Mouse (Mus musculus): ENCODE results near the gene Stk19. TPM values are rescaled to one million over a fixed set of nuclear protein-coding genes. Genes with fewer than 3 reads are reported as not detected.

Stk19 gene
- polyA plus RNA-seq, 1 experiment = 41.3 TPM

- Histone ChIP-seq H3K27ac (ENCODE audit: control insufficient read depth, insufficient read depth, low read depth, low read length) (no peak overlapping the region), H3K4me1 (ENCODE audit: control insufficient read depth, insufficient read depth, low read length) (no peaks in the 10 kb centered on the region; the same call in 1 of the 2 replicates), H3K4me3 (ENCODE audit: control insufficient read depth, low read depth, low read length) (no peak overlapping the region), H3K36me3 (ENCODE audit: control insufficient read depth, insufficient read depth, low read length) (no peaks in the 10 kb centered on the region), H3K27me3 (ENCODE audit: control insufficient read depth, insufficient read depth, low read length) (no peaks in the 10 kb centered on the region)
- TF ChIP-seq CTCF (IDR thresholded peaks at IDR 0.05; ENCODE audit: control insufficient read depth, insufficient read depth, insufficient replicate concordance, low read depth, low read length) = no peak
- TF ChIP-seq POLR2A (IDR thresholded peaks at IDR 0.05; ENCODE audit: control insufficient read depth, low read depth, low read length) = no peak
Observed at GRCm38 (mm10) chr17:34777680-34778325, 58.9 kb downstream of the Stk19 start.

Other genes starting within 250 kb of the Stk19 start
- 1.7 and 1.9 TPM in 2 replicates for gene Gpsm3, start 247.1 kb downstream of the Stk19 start, polyA plus RNA-seq (2012; rRNA removed)
- gene Pbx2, start 245.7 kb downstream of the Stk19 start, polyA plus RNA-seq (2012; rRNA removed) = 9.6 and 11.2 TPM in 2 replicates
- gene Ager, start 239.1 kb downstream of the Stk19 start, polyA plus RNA-seq (2012; rRNA removed) = 0.43 and 0.66 TPM in 2 replicates
- gene Rnf5, start 233.3 kb downstream of the Stk19 start, polyA plus RNA-seq (2012; rRNA removed) = 56.6 and 63.4 TPM in 2 replicates
- gene Agpat1, start 232.7 kb downstream of the Stk19 start, polyA plus RNA-seq (2012; rRNA removed) = 891 and 908 TPM in 2 replicates
- 0.53 and 0.54 TPM in 2 replicates for gene Egfl8, start 221.0 kb downstream of the Stk19 start, polyA plus RNA-seq (2012; rRNA removed)
- gene Ppt2, start 208.4 kb downstream of the Stk19 start, polyA plus RNA-seq (2012; rRNA removed) = 15.9 and 20.2 TPM in 2 replicates
- gene Prrt1, start 207.4 kb downstream of the Stk19 start, polyA plus RNA-seq (2012; rRNA removed) = 1.5 and 1.6 TPM in 2 replicates
- 156 and 172 TPM in 2 replicates for gene Fkbpl, start 192.2 kb downstream of the Stk19 start, polyA plus RNA-seq (2012; rRNA removed)
- 27.9 and 28.4 TPM in 2 replicates for gene Atf6b, start 189.8 kb downstream of the Stk19 start, polyA plus RNA-seq (2012; rRNA removed)
- gene Tnxb, start 166.4 kb downstream of the Stk19 start, polyA plus RNA-seq (2012; rRNA removed) = 0.77 and 1.9 TPM in 2 replicates
- 15.0 and 17.6 TPM in 2 replicates for gene C4b, start 93.1 kb downstream of the Stk19 start, polyA plus RNA-seq (2012; rRNA removed)
- 1.1 and 1.4 TPM in 2 replicates for gene Cyp21a1, start 32.4 kb downstream of the Stk19 start, polyA plus RNA-seq (2012; rRNA removed)
- gene Dxo, start 74 bp upstream of the Stk19 start, polyA plus RNA-seq (2012; rRNA removed) = 51.3 and 61.0 TPM in 2 replicates
- 137 and 142 TPM in 2 replicates for gene Skiv2l, start 13.3 kb upstream of the Stk19 start, polyA plus RNA-seq (2012; rRNA removed)
- gene Nelfe, start 13.4 kb upstream of the Stk19 start, polyA plus RNA-seq (2012; rRNA removed) = 173 and 180 TPM in 2 replicates
- gene Cfb, start 25.6 kb upstream of the Stk19 start, polyA plus RNA-seq (2012; rRNA removed) = 1.1 and 1.2 TPM in 2 replicates
- gene Zbtb12, start 42.5 kb upstream of the Stk19 start, polyA plus RNA-seq (2012; rRNA removed) = 4.0 and 4.7 TPM in 2 replicates
- gene Gm20547, start 45.1 kb upstream of the Stk19 start, polyA plus RNA-seq (2012; rRNA removed) = not detected in 2 replicates
- 14.8 and 15.3 TPM in 2 replicates for gene C2, start 61.3 kb upstream of the Stk19 start, polyA plus RNA-seq (2012; rRNA removed)
- 344 and 384 TPM in 2 replicates for gene Ehmt2, start 61.5 kb upstream of the Stk19 start, polyA plus RNA-seq (2012; rRNA removed)
- gene Slc44a4, start 77.5 kb upstream of the Stk19 start, polyA plus RNA-seq (2012; rRNA removed) = 0.52 and 2.2 TPM in 2 replicates
- 4.1 and 7.9 TPM in 2 replicates for gene Neu1, start 94.3 kb upstream of the Stk19 start, polyA plus RNA-seq (2012; rRNA removed)
- gene Hspa1b, start 122.3 kb upstream of the Stk19 start, polyA plus RNA-seq (2012; rRNA removed) = 2.6 and 5.2 TPM in 2 replicates
- gene Gm20481, start 133.0 kb upstream of the Stk19 start, polyA plus RNA-seq (2012; rRNA removed) = not detected in 2 replicates
- 4.4 and 5.5 TPM in 2 replicates for gene Hspa1a, start 135.2 kb upstream of the Stk19 start, polyA plus RNA-seq (2012; rRNA removed)
- 718 and 731 TPM in 2 replicates for gene Hspa1l, start 135.8 kb upstream of the Stk19 start, polyA plus RNA-seq (2012; rRNA removed)
- gene Lsm2, start 144.9 kb upstream of the Stk19 start, polyA plus RNA-seq (2012; rRNA removed) = 480 and 579 TPM in 2 replicates
- 261 and 309 TPM in 2 replicates for gene Vars, start 164.0 kb upstream of the Stk19 start, polyA plus RNA-seq (2012; rRNA removed)
- 0.65 and 0.84 TPM in 2 replicates for gene Vwa7, start 179.6 kb upstream of the Stk19 start, polyA plus RNA-seq (2012; rRNA removed)
- 3.5 and 3.8 TPM in 2 replicates for gene Sapcd1, start 191.1 kb upstream of the Stk19 start, polyA plus RNA-seq (2012; rRNA removed)
- gene Msh5, start 209.8 kb upstream of the Stk19 start, polyA plus RNA-seq (2012; rRNA removed) = 19.3 and 20.4 TPM in 2 replicates
- gene Clic1, start 213.0 kb upstream of the Stk19 start, polyA plus RNA-seq (2012; rRNA removed) = 24.1 and 24.8 TPM in 2 replicates
- gene Ddah2, start 222.1 kb upstream of the Stk19 start, polyA plus RNA-seq (2012; rRNA removed) = 11.1 and 14.4 TPM in 2 replicates
- 117 and 146 TPM in 2 replicates for gene Ly6g6c, start 228.4 kb upstream of the Stk19 start, polyA plus RNA-seq (2012; rRNA removed)
- 3.4 and 3.7 TPM in 2 replicates for gene Mpig6b, start 229.2 kb upstream of the Stk19 start, polyA plus RNA-seq (2012; rRNA removed)
- 0.78 and 0.95 TPM in 2 replicates for gene Ly6g6e, start 240.0 kb upstream of the Stk19 start, polyA plus RNA-seq (2012; rRNA removed)
- gene Ly6g6d, start 241.1 kb upstream of the Stk19 start, polyA plus RNA-seq (2012; rRNA removed) = 0.85 and 0.99 TPM in 2 replicates
- gene Ly6g6f, start 248.7 kb upstream of the Stk19 start, polyA plus RNA-seq (2012; rRNA removed) = 1.1 and 1.2 TPM in 2 replicates